Mouse (Mus musculus) neural tube, embryonic 10.5 days (tissue): ENCODE results near the gene 2210408I21Rik.
"Not testable (repeated sequence)": the region's sequence is repeated elsewhere in the genome, so short reads cannot be mapped to it uniquely, and the experiment has no call there.

Source experiments
- DNase-seq: peaks from one replicate; pipeline ENCODE4 v3.0.0-alpha.2; 2017; ENCODE audit warnings: low spot score; ENCODE audit errors: extremely low spot score

2210408I21Rik gene

DNA sequence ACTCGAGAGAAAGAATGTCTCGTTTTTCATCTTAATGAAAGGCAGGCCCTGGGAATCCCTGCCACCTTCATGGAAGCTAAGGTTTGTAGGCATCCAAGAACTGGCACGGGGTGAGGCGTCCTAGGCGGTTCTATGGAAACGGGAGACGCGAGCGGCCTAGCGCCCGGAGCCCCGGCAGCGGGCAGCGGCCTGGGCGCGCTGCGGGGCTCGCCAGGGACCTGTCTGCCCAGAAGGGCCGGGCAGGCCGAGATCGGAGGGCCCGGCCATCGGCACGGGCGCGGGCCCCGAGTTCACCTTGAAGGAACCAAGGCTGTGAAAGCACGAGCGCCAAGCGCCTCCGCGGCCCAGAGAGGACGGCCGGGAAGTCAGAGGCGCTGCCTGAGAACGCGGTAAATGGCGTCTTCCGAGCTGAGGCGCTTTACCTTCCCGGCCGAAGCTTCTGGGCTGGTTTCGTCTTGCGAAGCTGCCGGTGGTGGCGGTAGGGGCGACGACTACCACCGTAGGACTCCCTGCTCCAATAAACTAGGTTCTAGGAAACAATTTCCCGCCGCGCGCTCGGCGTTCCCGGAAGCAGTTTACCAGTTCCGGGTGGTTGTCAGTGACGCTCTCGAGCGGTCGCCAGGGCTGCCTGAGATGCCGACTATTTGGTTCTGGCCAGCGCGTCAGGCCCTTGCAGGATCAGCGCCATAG, at the start of gene 2210408I21Rik, which contains the start of gene Slf1:
Gene 2210408I21Rik (plus strand): TSS at position 610 of the 690 bp plus-strand sequence.
Gene Slf1 (minus strand): TSS at position 543 of the 690 bp plus-strand sequence.
- DNase-seq: peak; percentile 92

DNA sequence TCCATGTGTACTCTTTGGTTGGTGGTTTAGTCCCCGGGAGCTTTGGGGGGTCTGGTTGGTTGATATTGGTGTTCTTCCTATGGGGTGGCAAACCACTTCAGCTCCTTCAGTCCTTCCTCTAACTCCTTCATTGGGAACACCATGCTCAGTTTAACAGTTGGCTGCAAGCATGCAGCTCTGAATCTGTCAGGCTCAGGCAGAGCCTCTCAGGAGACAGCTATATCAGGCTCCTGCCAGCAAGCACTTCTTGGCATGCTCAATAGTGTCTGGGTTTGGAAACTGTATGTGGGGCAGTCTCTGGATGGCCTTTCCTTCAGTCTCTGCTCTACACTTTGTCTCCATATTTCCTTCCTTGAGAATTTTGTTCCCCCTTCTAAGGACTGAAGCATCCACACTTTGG, 42.5 kb upstream of the 2210408I21Rik start:
- not testable (repeated sequence) for DNase-seq

- no peak for DNase-seq
These were observed 27.6 kb upstream of the 2210408I21Rik start for GRCm38 (mm10) chr13:77107734-77108133.

DNA sequence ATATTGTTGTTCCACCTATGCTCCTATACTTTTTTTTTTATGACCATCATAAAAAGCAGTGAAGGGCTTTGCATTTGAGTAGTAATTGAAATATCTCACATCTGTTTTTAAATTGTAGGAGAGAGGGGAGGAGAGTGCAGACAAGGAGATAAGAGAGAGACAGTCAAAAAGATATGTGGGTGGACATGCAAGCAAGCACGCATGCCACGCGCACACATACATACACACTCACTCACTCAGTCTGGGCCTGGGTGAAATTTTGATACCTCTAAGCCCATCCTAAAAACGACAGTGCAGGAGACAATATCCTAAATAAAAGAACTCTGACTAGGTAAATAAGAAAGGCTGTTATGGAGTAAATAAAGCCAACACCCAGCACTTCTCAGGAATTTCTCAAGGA, 16.6 kb upstream of the 2210408I21Rik start:
- no peak for DNase-seq

- DNase-seq: no peak
These were observed 10.2 kb upstream of the 2210408I21Rik start for GRCm38 (mm10) chr13:77125159-77125558.

DNA sequence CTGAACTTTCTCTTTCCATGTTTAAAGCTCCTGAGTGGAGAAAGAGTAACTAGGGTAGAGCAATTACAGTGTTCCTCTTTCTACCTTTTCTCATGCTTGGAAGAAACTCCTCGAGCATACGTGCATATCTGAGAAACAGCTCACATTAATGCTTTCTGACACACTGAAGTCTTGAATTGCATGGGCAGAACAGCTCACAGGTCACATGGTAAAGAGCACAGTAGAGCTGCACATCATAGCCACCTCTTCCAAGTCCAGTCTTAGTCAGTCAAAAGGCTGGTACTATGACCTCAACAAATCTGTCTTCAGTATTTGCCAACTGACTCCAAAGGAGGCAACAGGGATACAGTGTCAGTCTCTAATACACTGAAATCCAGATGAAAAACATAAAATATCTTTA, 7.1 kb upstream of the 2210408I21Rik start:
- no peak for DNase-seq

DNA sequence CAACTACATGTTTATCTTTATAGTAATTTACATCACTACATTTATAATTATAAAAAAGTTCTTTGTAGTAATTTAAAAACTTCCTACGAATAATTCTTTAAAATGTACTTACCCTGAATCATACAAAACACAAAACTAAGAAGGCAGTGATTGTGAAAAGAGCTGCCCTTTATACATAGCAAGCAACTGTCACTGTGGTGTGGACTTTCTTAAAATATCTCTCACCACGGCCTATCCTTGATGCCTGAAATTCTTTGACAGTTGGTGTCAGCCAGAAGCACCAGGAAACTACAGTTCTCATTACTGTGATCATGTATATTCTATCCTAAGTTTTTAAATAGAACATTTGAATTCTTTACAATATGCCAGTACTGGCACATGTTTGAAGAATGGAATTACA, 4.2 kb upstream of the 2210408I21Rik start:
- DNase-seq: no peak

- DNase-seq: no peak
These were observed 261 bp downstream of the 2210408I21Rik start for GRCm38 (mm10) chr13:77135621-77135981.

- no peak for DNase-seq
These were observed 5.5 kb downstream of the 2210408I21Rik start for GRCm38 (mm10) chr13:77140890-77141289.

GRCm38 (mm10) chr13:77177931-77178330, 42.6 kb downstream of the 2210408I21Rik start:
- no peak for DNase-seq

GRCm38 (mm10) chr13:77190606-77191005, 55.3 kb downstream of the 2210408I21Rik start:
- no peak for DNase-seq

DNA sequence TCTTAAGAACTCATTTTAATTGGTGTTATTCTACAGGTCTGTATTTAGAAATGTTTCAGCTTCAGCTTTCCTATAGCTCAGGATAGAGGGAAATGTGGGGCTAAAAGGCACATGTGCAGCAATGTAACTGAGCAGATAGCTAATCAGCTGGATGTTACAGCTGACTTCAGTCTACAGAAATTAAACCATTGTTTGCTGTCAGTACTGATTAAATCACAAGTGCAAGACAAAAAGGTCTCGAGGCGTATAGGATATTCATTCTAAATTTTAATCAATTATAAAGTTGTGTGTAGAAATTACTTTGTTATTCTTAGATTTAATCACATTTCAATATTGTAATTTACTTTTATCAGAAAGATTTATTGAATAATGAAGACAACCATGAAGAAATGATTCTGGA, 56.9 kb downstream of the 2210408I21Rik start:
- no peak for DNase-seq

GRCm38 (mm10) chr13:77208764-77209418, 73.6 kb downstream of the 2210408I21Rik start:
- no peak for DNase-seq

DNA sequence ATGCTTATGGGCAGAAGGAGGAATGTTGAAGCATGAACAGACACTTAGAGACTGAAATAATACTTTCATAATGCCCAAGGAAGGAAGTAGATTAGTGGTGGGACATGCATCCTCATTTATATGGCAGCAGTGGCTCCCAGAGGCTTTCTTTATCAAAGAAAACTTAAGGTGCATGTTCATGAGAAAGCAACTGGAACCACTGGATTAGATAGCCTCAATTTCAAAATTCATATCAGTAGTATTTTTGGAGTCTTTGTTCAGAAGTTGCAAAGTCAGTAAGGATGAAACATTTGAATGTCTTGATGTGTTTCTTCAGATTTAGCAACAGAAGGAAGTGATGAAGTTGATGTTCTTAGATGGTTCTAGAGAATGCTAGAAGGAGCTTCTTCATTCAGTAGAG, 77.9 kb downstream of the 2210408I21Rik start:
- no peak for DNase-seq

GRCm38 (mm10) chr13:77215460-77215859, 80.1 kb downstream of the 2210408I21Rik start:
- DNase-seq: no peak

GRCm38 (mm10) chr13:77217672-77218280, 82.4 kb downstream of the 2210408I21Rik start:
- DNase-seq: no peak

DNA sequence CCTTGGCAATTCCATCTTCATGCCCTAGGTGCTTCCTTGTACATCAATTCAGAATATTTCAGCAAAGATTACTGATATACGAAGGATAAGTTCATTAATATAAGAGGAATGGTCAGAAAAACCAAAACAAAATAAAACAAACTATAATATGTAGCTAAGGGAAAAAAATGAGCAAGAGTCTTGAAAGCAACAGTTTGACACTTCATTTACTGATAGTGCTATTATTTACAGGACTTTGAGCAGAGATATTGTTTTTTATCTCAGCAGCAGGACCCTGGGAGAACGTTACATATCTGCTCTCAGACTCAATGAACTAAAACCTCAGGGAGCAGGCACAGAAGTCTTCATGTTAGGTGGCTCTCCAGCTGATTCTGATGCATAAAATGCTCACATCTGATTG, 85.7 kb downstream of the 2210408I21Rik start:
- DNase-seq: no peak

DNA sequence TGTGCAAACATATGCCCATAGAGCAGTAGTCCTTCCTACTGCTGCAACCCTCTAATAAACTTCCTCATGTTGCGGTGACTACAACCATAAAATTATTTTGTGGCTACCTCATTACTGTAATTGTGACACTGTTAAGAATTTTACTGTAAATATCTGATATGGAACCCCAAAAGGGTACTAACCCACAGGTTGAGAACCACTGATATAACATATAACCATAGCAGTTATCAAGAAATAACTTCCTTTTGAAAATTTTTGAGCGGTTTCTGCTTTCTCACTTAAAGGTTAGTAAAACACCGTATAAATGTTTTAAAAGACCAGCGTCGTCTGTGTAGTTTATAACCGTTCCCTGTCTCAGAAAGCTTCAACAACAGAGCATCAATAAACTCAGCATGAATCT, 121.2 kb downstream of the 2210408I21Rik start:
- DNase-seq: no peak

DNA sequence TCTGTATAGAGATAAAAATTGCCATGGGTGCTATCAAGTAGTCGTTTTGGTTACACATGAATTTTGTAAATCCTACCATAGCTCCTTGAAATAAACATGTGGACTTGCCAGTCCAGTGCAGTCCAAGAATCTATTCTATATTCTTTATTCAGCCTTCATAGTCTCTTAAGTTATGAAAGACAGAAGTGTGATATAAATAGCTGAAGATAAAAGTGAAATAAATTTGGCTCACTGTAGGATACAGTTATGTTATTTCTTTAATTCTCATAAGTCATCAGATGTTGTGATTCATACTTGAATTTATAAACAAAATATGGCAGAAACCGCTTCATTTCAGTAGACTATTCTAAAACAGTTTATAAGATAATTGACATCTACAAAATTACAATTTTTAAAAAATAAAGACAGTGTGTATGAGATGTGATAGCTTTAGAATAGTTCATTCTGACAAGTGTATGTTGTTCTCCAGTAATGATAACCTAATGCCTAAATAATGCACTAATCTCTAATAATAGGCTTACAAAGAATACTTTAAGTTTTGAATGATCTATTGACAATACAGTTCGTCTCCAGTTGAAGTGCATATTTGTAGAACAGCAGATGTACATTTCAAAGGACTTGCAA, 127.5 kb downstream of the 2210408I21Rik start:
- DNase-seq: no peak

DNA sequence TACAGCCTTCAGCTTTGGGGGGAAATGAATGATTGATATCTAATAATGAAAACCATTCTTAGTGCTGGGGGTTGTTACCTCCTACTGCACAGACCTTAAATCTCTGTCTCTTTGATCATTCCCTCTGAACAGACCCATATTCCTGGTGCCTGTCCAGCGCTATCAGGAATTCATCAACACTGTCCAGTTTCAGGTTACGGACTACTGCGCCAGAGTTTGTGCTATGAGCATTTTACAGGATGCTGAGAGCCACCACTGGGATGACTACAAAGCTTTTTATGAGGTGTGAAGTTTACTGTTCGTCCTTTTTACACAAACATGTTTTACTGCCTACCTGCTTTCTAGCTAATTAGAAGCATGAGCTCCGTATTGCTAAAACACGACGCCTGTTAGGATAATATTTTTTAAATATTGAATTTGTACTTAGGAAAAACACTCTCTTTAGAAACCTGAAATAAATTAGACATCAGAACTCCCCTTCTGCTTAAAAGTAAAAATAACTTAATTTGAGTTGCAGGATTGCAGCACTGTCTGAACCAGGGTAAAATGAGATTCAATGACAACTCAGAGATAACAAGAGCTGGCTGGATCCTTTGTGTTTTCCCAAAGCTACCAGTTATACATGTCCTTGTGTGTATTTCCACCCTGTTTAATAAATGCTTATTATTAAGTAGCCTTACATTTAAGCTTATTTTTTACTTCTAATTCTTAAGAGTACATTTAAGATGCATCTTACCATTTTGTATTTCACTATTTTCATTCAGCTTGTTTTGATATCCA, 128.2 kb downstream of the 2210408I21Rik start:
- peak; percentile 26 for DNase-seq

GRCm38 (mm10) chr13:77264481-77264880, 129.1 kb downstream of the 2210408I21Rik start:
- DNase-seq: no peak
